15 mouse cellular contexts compared by ENCODE assay signal in the genomic region with DNA sequence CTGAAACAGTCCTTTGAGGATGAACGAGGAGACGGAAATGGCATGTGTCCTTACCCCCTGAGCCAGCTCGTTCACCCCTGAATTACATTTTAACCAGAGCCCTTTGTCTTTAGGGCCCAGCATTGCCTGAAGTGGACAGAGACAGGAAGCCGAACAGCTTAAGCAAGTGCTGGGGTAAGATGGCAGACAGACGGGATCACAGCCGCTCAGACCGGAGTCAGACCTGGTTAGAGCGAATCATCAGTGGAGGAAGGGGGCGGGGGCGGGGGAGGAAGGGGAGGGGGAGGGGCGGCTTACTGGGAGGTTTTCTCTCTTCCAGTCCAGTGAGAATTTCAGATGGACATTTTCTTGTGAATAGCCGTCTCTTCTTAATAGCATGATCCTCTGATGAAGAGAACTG.
DNase-seq lines count a peak whose midpoint lies in the region; ATAC-seq and TF ChIP-seq lines count a peak whose summit lies in the region.
"Had no signal": no experiment of that assay in that cellular context is flagged by ENCODE, and none has a peak within 500 bp of the region (broad histone marks: within the 10 kb centered on the region; RNA-seq: fewer than 3 reads in every experiment).

No protein-coding gene starts in this region.

- DNase-seq in heart, embryonic 10.5 days (ENCODE audit: low spot score), result peak; percentile 72
- no peak for DNase-seq in kidney, postnatal 0 days (ENCODE audit: low spot score)
- DNase-seq in kidney, postnatal 25 days, result no peak
- peak; percentile 36 for DNase-seq in embryo, embryonic 10.5 days (ENCODE audit: low spot score)
- DNase-seq in limb, embryonic 10.5 days (ENCODE audit: low spot score), result no peak
- DNase-seq: adrenal gland, adult 8-10 months; cerebellum, postnatal 14 days; liver, embryonic 13.5 days; right cerebral cortex, adult 18-20 months; thymus, postnatal 36 days had no signal

- no peak overlapping the region for H3K4me2 ChIP-seq in heart, embryonic 12.5 days
- 0 out of 2 replicates have a peak overlapping the region, but pooled peaks have one; percentile 3 for H3K4me2 ChIP-seq in kidney, postnatal 0 days (ENCODE audit: low read length)
- H3K4me2 ChIP-seq: embryonic facial prominence, embryonic 13.5 days; liver, embryonic 13.5 days had no signal

- H3K9me3 ChIP-seq in heart, embryonic 10.5 days, result no peaks in the 10 kb centered on the region
- H3K9me3 ChIP-seq in heart, embryonic 12.5 days (replicated peaks), result no peaks in the 10 kb centered on the region
- no peaks in the 10 kb centered on the region for H3K9me3 ChIP-seq in kidney, postnatal 0 days (replicated peaks; ENCODE audit: low read length)
- no peaks in the 10 kb centered on the region for H3K9me3 ChIP-seq in limb, embryonic 10.5 days (replicated peaks)
- H3K9me3 ChIP-seq: embryonic facial prominence, embryonic 13.5 days; liver, embryonic 13.5 days had no signal

- H3K4me1 ChIP-seq in heart, embryonic 10.5 days, result peaks cover 51% of the 10 kb centered on the region
- H3K4me1 ChIP-seq in heart, embryonic 12.5 days (replicated peaks), result peaks cover 49% of the 10 kb centered on the region
- H3K4me1 ChIP-seq in kidney, postnatal 0 days (replicated peaks; ENCODE audit: insufficient read depth, low read length), result peaks cover 18% of the 10 kb centered on the region
- H3K4me1 ChIP-seq in limb, embryonic 10.5 days, result peaks cover 15% of the 10 kb centered on the region

- H3K27me3 ChIP-seq in heart, embryonic 10.5 days (ENCODE audit: insufficient read depth, poor library complexity, severe bottlenecking), result no peaks in the 10 kb centered on the region
- no peaks in the 10 kb centered on the region for H3K27me3 ChIP-seq in heart, embryonic 12.5 days (replicated peaks)
- H3K27me3 ChIP-seq in kidney, postnatal 0 days (ENCODE audit: insufficient read depth, low read length), result no peaks in the 10 kb centered on the region
- H3K27me3 ChIP-seq in limb, embryonic 10.5 days (ENCODE audit: low read depth, poor library complexity, severe bottlenecking), result no peaks in the 10 kb centered on the region
- H3K27me3 ChIP-seq: embryonic facial prominence, embryonic 13.5 days; liver, embryonic 13.5 days had no signal

- 56% methylated on average over 12 of the region's 12 CpGs for WGBS in heart, embryonic 10.5 days
- 39% methylated on average over 9 of the region's 12 CpGs for WGBS in heart, embryonic 12.5 days
- 14% methylated on average over 11 of the region's 12 CpGs for WGBS in kidney, postnatal 0 days
- WGBS in limb, embryonic 10.5 days, result 46% methylated on average over 12 of the region's 12 CpGs

- TF ChIP-seq CTCF in kidney, postnatal 0 days (IDR thresholded peaks at IDR 0.05; ENCODE audit: low read depth), result no peak

- no peak overlapping the region for H3K9ac ChIP-seq in heart, embryonic 12.5 days
- no peak overlapping the region for H3K9ac ChIP-seq in kidney, postnatal 0 days (ENCODE audit: low read depth, low read length)
- H3K9ac ChIP-seq: embryonic facial prominence, embryonic 13.5 days; liver, embryonic 13.5 days had no signal

- no peaks in the 10 kb centered on the region for H3K36me3 ChIP-seq in heart, embryonic 10.5 days
- H3K36me3 ChIP-seq in heart, embryonic 12.5 days, result no peaks in the 10 kb centered on the region
- no peaks in the 10 kb centered on the region for H3K36me3 ChIP-seq in kidney, postnatal 0 days (ENCODE audit: insufficient read depth, low read length)
- H3K36me3 ChIP-seq in limb, embryonic 10.5 days, result no peaks in the 10 kb centered on the region
- H3K36me3 ChIP-seq: embryonic facial prominence, embryonic 13.5 days; liver, embryonic 13.5 days had no signal

- H3K27ac ChIP-seq in heart, embryonic 10.5 days, result peak overlapping the region; percentile 37; the same call in 1 of the 2 replicates
- no peak overlapping the region for H3K27ac ChIP-seq in heart, embryonic 12.5 days (ENCODE audit: poor library complexity, severe bottlenecking)
- H3K27ac ChIP-seq in kidney, postnatal 0 days, result no peak overlapping the region
- peak overlapping the region; percentile 31; the same call in 1 of the 2 replicates for H3K27ac ChIP-seq in limb, embryonic 10.5 days
- H3K27ac ChIP-seq: embryonic facial prominence, embryonic 13.5 days; layer of hippocampus, adult 2 months; liver, embryonic 13.5 days had no signal

- no peak overlapping the region for H3K4me3 ChIP-seq in heart, embryonic 10.5 days
- no peak overlapping the region for H3K4me3 ChIP-seq in heart, embryonic 12.5 days
- H3K4me3 ChIP-seq in kidney, postnatal 0 days (replicated peaks; ENCODE audit: low read depth, low read length), result no peak overlapping the region
- H3K4me3 ChIP-seq in limb, embryonic 10.5 days, result no peak overlapping the region
- H3K4me3 ChIP-seq: embryonic facial prominence, embryonic 13.5 days; layer of hippocampus, adult 2 months; liver, embryonic 13.5 days had no signal

- no peak for ATAC-seq in heart, embryonic 12.5 days (ENCODE audit: insufficient number of reproducible peaks, low FRiP score)
- ATAC-seq in kidney, postnatal 0 days (replicated peaks; ENCODE audit: low FRiP score, low read depth), result no peak; the same call in 1 of the 2 replicates
- no peak for ATAC-seq in granulocyte monocyte progenitor cell, adult 5-6 weeks (replicated peaks; ENCODE audit: poor library complexity, severe bottlenecking)
- ATAC-seq: intestine, postnatal 0 days had no signal

Comparison
In these comparisons a context has a peak if more than half of its experiments do, and no peak if none do; other contexts are left out.
1. H3K27ac ChIP-seq: peak in heart, embryonic 10.5 days (single experiment) and limb, embryonic 10.5 days (single experiment); none in heart, embryonic 12.5 days (single experiment) and kidney, postnatal 0 days (single experiment).
2. DNase-seq: peak in heart, embryonic 10.5 days (single experiment) and embryo, embryonic 10.5 days (single experiment); none in kidney, postnatal 0 days (single experiment), kidney, postnatal 25 days (0 of 2) and limb, embryonic 10.5 days (single experiment).